Mouse (Mus musculus) adrenal gland (tissue): ENCODE data around the gene Qtrt1.

Experiments used
- intact Hi-C: fragments of 180-260 bp; cut with DNase I; formaldehyde crosslinking; loops from one replicate; pipeline ENCODE4 v1.15.1; 2025

The Qtrt1 gene

DNA sequence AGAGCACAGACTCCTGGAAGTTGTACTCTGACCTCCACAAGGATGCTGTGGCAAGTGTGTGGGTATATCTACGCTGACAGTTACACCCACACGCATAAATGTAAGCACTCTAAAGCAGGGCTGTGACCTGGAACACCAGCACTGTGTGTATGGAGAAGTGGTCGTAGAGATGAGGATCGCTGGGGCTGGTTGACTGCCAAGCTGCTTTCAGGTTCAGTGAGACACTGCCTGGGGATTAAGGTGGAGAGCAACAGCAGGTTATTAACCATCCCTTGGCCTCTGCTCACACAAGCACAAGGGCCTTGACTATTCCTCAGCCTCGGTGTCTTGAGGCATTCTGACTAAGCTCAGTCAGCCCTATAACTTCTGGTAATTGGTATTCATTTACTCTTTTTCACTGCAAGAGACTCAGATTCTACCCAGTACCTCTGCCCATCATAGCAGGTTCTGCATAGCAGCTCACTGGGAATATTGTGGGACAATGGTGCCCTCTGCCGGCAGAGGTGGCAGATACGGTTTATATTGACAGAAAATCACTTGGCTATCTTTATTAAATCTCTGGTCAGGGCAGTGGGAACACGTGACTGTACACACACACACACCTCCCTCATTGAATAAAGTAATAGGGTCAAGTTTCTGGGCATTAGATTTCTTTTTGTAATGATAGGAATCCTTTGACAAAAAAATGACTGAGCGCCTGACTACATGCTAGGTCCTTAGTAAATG is 1.9 kb upstream of the Qtrt1 start:
- intact Hi-C loops, result loop anchor here (2.0 to 5.0 kb wide), 3 partner anchors 43 to 102 kb away; partner anchors contain the start of gene Ilf3

DNA sequence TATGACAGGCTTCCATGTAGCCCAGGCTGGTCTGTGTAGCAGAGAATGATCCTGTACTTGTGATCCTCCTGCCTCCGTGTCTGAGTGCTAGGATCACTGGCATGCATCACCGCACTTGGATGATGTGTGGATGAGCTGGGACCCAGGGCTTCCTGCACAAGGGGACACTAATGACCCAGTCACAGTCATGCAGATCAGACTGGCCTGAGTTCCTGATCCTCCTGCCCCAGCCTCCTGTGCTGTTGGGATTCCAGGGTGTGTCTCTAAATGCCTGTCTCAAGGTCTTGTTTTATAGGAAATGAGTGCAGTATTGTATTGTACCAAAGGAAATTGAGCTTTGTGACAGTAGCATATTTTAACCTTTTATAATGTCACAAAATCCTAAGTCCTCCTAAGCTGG is 6.2 kb downstream of the Qtrt1 start:
- intact Hi-C loops, result no loop called here

DNA sequence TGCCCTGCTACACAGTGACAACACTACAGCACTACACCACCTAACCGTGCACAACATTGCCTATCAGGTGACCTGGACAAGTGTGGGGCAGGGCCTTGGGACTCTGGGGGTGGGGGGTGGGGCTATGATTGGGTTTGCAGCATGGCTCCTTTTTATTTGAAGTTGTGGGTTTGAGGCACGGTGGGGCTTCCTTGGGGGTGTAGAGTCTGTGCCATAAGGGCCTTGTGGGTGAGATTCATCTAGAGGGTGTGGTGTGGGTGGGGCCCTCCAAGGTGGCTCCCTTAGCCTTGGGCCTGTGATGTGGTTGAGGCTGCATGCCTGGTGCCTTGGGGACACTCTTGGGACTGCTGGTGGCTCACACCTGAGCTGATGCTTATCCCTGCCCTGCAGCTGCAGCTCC is 8.0 kb downstream of the Qtrt1 start:
- intact Hi-C loops, result no loop called here

DNA sequence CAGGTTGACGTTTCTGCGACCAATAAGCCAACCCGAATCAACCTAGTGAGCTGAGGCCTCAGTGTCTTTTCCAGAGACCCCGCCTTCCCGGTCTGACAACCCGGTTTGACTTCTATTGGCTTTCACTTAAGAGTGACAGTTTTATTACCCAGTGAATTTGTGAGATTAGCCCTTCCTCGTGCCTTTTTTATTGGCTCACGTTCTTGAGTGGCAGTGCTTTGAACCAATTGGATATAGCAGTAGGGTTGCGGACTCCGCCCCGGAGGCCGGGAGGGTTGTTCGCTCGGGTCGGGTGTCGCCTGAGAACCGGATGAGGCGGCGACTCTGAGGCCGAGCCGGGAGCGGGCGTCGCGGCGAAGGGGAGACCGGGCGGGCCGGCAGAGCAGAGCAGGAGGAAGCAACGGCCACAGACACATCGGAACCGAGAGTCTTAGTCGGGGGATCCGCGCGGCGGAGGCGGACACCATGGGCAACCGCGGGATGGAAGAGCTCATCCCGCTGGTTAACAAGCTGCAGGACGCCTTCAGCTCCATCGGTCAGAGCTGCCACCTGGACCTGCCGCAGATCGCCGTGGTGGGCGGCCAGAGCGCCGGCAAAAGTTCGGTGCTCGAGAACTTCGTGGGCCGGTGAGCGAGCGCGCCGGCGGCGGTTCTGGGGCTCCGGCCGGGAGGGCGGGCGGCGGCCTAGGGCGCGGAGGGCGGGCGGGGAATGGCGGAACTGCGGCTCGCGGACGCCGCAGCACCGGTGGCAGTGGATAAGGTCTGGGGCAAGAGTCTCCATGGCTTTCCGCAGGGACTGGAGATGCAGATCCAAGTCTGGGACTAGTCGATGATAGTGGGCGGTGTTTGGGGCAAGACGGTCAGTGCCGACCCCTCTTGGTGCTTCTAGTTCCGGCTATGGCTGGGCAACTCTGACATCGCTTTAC is 13.3 kb downstream of the Qtrt1 start, which contains the start of gene Dnm2:
Dnm2 (plus strand) TSS at position 278 of the 925 bp plus-strand sequence.
- intact Hi-C loops, result loop anchor here (2.0 kb wide), 1 partner anchor 36 kb away; no protein-coding TSS in a partner anchor

DNA sequence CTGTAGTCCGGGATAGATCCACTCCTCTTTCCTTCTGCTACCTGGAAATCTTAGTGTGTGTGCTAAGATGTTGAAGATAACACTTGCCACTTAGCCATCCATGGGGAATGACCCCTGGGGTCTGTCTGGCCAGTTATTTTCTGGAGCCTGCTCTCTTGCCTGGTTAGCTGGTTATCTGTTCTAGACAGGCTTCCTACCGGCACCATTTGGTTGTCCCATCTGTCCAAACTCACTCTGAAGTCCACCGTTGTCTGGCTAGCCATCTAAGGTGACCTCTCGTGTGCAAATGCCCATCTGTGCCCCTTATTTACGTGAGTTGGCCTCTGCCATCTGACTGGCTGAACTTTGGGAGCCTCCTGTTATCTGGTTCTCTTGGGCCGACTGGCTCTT is 13.9 kb downstream of the Qtrt1 start:
- intact Hi-C loops, result loop anchor here (2.0 kb wide), 1 partner anchor 35 kb away; no protein-coding TSS in a partner anchor

DNA sequence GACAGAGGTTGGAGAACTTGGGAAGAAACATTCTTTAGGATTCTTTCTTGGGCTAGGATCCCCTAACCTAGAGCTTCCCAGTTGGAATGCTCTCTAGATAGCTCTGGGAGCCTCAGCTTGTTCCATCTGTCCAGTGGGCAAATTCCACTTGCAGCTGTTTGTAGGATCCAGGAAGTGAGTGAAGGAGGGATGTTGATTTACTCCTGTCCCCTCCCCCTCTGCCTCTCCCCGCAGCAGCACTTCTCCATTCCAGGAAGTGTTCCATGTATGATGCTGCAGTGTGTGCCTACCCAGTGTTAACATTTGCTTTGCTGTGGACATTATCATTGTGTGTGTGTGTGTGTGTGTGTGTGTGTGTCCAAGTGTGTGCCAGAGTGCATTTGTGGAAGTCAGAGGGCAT is 14.4 kb downstream of the Qtrt1 start:
- intact Hi-C loops, result no loop called here

DNA sequence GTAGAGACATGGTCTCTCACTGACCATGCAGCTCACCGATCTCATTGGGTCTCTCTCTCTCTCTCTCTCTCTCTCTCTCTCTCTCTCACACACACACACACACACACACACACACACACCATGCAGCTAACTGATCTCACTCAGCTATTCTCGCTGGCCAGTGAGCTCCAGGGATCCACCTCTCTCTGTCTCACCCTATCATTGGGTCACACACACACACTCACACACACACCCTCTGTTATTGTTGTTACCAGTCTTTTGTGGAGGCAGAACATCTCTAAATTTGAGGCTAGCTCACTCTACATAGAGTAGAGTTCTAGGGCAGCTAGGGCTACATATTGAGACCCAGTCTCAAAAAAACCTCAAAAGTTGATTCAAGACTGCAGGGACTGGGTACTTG is 14.9 kb downstream of the Qtrt1 start:
- intact Hi-C loops, result no loop called here

DNA sequence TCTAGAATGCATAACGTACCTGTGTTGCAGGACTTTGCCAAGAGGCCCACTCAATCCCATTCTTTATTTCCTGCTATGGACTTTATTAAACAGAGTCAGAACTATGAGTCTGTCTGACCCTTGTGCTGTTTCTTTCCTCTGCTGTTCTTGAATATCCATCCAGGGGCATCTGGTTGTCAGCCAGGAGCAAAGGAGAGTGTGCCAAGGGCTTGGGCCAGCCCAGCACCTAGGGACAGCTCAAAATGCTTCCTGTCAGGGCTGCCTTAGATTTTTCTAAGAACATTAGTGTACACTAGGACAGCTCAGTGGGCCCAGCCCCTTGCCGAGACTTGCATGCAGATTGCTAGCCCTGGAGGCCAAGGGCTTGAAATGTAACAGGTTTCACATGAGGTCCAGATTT is 16.1 kb downstream of the Qtrt1 start:
- intact Hi-C loops, result no loop called here

DNA sequence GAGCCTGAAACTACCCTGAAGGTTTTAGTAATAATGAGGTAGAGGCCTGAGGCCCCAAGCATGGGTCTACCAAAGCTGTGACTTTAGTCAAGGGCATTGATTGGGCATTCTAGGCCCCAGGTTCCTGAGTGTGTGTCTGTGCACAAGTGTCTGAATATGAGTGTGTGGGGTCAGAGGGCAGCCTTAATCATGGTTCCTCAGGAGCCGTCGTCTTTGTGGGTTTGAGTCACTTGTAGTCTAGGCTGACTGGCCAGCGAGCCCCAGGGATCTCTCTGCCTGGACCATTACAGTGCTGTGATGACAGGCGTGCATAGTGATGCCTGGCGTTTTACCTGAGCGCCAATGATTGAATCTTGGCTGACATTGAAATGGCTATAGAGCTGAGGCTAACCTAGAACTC is 16.5 kb downstream of the Qtrt1 start:
- intact Hi-C loops, result no loop called here

DNA sequence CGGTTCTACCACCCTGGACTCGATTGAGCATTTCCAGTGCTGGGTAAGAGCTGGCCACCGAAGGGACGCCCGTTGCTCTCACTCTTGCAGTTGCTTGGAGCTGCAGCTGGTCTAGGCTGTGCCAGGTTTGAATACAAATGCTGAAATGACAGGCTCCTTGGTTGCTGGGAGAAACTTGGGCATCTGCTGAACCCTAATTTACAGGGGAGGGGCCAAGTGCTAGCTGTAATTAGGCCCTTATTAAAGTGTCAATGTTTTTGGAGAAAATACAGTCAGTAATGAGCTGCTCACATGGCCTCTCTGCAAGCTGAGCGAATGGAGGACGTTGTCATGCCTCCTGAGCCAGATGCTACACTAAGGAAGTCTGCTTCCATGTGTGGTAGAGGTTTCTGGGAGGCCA is 19.1 kb downstream of the Qtrt1 start:
- intact Hi-C loops, result no loop called here

DNA sequence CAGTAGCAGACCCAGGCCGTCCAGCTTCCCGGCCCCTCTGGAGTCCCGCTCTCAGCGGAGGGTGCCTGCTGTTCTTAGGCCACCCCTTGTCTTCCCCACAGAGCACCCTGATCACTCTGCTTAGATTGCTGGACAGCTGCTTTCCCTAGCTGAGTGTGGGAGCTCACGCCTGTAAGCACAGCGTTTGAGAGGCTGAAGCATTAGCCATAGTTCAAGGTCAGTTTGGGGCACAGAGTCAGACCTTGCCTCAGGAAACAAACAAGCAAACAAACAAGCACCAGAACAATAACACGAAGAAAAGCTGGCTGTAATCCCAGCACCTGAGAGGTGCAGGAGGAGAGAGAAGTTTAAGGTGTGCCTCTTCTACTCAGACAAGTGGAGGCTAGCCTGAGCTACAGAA is 20.4 kb downstream of the Qtrt1 start:
- intact Hi-C loops, result no loop called here

DNA sequence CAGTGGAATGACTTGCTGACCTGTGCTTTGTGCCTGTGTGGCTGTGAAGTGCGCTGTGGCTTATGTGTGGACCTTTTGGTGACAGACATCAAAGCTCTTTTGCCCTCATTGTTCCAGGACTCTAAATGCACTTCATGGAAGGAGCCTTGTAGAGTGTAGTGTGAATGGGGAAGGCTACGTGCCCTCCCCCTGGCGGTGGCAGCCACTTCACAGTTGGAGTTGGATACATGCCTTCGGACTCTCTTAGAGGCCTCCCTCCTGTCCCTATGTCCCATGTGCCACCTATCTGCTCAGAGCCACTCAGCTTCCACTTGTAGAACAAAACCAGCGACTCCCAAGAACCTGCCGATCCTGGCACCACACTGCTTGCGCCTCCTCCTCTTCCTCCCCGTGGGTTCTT is 22.1 kb downstream of the Qtrt1 start:
- intact Hi-C loops, result no loop called here

DNA sequence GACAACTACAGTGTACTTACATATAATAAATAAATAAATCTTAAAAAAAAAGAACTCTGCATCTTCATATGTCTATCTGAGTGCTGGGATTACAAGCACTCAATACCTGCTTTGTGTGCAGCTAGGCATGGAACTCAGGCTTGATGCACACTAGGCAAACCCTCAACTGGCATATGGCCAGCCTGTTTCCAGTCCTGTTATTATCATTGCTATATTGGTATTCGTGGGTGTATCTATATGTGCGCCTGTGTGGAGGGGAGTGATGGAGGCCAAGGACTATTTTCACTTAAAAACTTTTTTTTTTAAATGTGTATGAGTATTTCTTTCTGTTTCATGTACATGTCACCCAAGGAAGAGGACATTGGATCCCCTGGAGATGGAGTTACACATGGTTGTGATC is 22.8 kb downstream of the Qtrt1 start:
- intact Hi-C loops, result no loop called here

DNA sequence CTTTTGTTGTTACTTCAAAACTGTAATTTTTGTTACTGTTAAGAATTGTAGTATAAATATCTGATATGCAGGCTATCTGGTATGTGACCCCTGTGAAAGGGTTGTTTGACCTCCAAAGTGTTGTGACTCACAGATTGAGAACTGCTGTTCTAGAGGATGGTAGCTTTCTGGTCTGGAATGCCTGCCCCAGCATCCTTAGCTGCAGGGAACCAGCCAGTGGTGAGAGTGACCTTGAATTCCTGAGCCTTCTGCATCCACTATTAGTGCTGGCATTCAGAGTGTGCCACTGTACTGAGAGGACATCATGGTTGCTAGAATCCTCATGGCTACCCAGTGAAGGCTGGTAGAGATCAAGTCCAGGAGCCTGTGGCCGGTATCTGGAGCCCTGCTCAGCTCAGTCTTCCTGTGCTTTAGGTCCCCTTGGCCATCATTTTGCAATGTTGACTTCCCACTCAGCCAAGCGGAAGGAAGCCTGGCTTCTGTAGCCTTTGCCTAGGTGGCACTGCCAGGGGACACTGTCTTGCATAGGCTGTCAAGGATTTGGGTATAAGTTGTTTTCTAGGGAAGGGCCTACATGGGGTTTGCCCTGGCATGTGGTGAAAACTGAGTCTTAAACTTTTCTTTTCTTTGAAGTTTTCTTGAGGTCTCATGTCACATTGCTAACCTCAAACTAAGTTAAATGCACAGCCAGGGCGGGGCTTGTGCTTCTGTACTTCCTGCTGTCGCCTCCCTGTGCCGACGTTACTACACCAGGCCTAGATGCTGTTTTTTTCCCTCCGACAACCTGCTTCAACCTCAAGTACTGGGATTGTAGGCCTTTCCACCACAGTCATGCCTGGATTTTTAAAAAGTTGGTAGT is 24.4 kb downstream of the Qtrt1 start:
- intact Hi-C loops, result no loop called here

DNA sequence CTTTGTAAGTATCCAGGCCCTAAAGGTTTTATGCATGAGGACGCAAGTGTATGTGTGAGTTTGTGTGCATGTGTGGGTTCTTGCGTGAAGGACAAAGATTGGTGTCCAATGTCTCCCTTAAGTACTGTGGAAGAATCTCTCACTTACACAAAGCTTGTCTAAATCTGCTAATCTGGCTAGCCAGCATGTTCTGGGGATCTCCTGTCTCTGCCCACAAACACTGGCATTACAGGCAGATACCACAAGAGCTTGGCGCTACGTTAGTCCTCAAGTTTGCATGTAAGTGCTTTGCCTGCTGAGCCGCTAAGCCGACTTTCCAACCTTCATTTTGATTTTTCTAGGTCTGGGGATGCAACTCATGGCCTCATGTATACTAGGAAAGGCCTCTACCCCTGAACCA is 25.9 kb downstream of the Qtrt1 start:
- intact Hi-C loops, result no loop called here

DNA sequence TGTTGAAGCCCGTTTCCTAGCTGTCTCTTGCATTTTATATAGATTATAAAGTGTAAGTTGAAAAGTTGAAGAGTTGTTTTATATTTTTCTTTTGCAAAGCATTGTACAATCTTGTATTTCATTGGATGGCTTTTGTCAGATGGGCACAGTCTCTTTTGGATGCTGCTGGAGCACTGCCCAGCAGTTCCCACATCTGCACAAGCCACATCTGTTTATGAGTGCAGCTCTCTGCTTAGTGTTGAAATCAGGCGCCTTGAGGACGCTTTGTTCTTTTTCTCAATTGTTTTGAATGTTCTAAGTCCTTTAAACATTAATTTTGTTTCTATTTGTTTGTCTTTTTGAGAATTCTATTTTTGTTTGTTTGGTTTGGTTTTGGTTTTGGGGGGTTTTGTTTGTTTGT is 26.6 kb downstream of the Qtrt1 start:
- intact Hi-C loops, result no loop called here

DNA sequence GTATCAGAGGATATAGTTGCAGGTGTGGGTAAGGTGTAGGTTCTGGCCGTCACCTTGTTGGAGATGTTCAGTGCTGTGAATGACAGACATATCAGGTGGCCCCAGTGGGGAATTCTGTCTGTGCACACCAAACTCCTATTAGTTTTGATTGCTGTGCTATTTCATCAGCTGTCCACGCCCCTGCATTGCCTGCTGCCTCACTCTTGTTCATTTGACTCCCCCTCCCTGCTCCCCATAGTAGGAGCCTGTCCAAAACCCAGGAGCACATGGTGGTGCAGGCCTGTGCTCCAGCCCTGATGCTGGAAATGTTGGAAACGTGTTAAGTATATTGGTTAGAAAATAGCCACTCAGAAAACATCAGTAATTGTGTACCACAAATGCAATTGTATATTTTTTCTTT is 27.8 kb downstream of the Qtrt1 start:
- intact Hi-C loops, result no loop called here

DNA sequence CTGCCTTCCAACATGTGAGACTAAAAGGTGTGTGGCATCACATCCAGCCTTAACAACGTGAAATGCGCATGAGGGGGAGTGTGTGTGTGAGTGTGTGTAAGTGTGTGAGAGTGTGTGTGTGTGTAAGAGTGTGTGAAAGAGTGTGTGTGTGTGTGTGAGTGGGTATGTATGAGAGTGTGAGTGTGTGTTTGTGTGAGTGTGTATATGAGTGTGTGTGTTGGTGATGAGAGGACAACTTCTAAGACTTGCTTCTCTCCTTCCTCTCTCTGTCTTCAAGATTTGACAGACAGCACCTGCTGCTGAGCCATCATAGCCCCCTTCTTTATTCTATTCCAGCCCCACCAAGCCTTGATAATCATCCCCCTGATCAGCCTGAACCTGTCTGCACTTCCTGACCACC is 28.3 kb downstream of the Qtrt1 start:
- intact Hi-C loops, result no loop called here

DNA sequence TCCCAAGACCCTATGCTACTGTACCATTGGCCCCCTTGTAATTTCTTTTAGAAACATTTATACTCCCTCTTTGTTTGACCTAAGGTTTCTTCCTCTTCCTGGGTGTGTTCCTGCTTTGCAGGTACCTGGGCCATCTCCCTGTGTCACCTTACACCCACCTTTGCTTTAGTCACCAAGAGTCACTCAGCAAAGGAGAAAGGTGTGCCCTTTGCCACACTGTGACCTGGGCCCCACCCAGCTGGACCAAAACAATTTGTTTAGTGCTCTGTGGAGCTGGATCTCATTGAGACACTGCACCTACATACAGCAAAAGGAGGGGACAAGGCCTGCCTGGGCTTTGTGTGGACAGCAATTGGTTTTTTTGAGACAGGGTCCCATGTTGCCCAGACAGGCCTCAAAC is 28.8 kb downstream of the Qtrt1 start:
- intact Hi-C loops, result no loop called here

DNA sequence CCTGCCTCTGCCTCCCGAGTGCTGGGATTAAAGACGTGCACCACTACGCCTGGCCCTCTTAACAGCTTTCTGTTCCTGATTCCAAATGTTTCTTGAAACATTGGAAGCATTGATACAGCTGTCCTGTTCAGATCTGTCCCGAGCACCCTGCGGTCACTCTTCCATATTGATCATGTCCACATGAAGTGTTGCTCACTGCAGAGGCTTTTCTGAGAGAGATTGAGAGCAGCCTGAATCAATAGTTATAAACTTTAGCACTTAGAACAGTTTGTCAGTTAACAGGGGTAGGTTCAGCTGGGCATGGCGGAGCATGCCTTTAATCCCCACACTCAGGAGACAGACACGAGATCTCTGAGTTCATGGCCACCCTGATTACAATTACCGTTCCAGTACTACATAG is 32.2 kb downstream of the Qtrt1 start:
- intact Hi-C loops, result no loop called here

DNA sequence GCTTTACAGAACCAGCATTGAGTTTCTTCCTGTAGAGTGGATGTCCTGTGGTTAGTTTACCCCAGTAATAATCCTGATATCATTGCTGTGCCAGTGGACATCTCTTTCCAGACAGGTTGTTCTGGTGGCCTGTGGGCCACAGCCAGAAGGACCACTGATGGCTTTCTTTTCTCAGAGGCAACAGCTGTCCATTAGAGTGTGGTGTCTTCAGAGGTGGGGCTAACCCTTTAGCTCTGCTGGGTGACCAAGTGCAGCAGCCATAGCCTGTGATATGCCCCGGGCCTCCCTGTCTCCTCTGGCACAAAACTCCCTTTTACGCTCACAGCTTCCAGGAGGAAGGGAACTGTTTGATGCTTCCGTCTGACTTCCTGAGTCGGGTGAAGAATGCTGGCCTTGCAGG is 32.9 kb downstream of the Qtrt1 start:
- intact Hi-C loops, result no loop called here
